18 mouse cellular contexts compared by ENCODE assay signal in genomic region chr5:96536937-96537336, GRCm38 (mm10).
"Had no signal": no experiment of that assay in that cellular context is flagged by ENCODE, and none has a peak within 500 bp of the region (broad histone marks: within the 10 kb centered on the region; RNA-seq: fewer than 3 reads in every experiment).

No protein-coding gene starts in this region.

- H3K9ac ChIP-seq: lung, embryonic 14.5 days; midbrain, embryonic 13.5 days; neural tube, embryonic 13.5 days; neural tube, embryonic 15.5 days had no signal

- H3K4me3 ChIP-seq: midbrain, embryonic 10.5 days; midbrain, embryonic 13.5 days; myocyte; neural tube, embryonic 13.5 days; neural tube, embryonic 15.5 days had no signal

- DNase-seq: lung, adult 18-20 months; lung, embryonic 14.5 days; lung, postnatal 10 days; lung, postnatal 4 days; retina, postnatal 1 day; right cerebral cortex, adult 18-20 months; right cerebral cortex, postnatal 25 days; right cerebral cortex, postnatal 4 days; spleen, adult 18-20 months; thymus, adult 18-20 months; thymus, postnatal 14 days; thymus, postnatal 36 days had no signal

- H3K4me1 ChIP-seq: midbrain, embryonic 10.5 days; midbrain, embryonic 13.5 days; neural tube, embryonic 13.5 days; neural tube, embryonic 15.5 days had no signal

- H3K27ac ChIP-seq: midbrain, embryonic 10.5 days; midbrain, embryonic 13.5 days; neural tube, embryonic 13.5 days; neural tube, embryonic 15.5 days had no signal

- H3K9me3 ChIP-seq: midbrain, embryonic 10.5 days; midbrain, embryonic 13.5 days; neural tube, embryonic 13.5 days; neural tube, embryonic 15.5 days had no signal

- H3K4me2 ChIP-seq: lung, embryonic 14.5 days; midbrain, embryonic 13.5 days; neural tube, embryonic 13.5 days; neural tube, embryonic 15.5 days had no signal

- ATAC-seq: midbrain, embryonic 13.5 days; midbrain, embryonic 16.5 days had no signal

- H3K36me3 ChIP-seq: midbrain, embryonic 10.5 days; midbrain, embryonic 13.5 days; neural tube, embryonic 13.5 days; neural tube, embryonic 15.5 days had no signal

- H3K27me3 ChIP-seq: midbrain, embryonic 13.5 days; neural tube, embryonic 13.5 days; neural tube, embryonic 15.5 days had no signal
